In genomic region chr13:34187571-34187970, GRCm38 (mm10) we compare ENCODE assay signal across 8 mouse cellular contexts. TPM values are rescaled to one million over a fixed set of nuclear protein-coding genes. Genes with fewer than 3 reads are reported as not detected.
DNase-seq lines count a peak whose midpoint lies in the region; ATAC-seq and TF ChIP-seq lines count a peak whose summit lies in the region.

No protein-coding gene starts in this region.

- H3K36me3 ChIP-seq in intestine, embryonic 16.5 days (ENCODE audit: control insufficient read depth, insufficient read depth, low read length), result no peaks in the 10 kb centered on the region
- peaks cover 60% of the 10 kb centered on the region for H3K36me3 ChIP-seq in midbrain, embryonic 12.5 days
- H3K36me3 ChIP-seq in small intestine, adult 2 months (ENCODE audit: control insufficient read depth, insufficient read depth, low read length), result peaks cover 10% of the 10 kb centered on the region

- H3K27ac ChIP-seq in cortical plate, adult 2 months (ENCODE audit: insufficient read depth, low read length), result no peak overlapping the region
- no peak overlapping the region for H3K27ac ChIP-seq in intestine, embryonic 16.5 days (ENCODE audit: low read length)
- H3K27ac ChIP-seq in midbrain, embryonic 12.5 days (replicated peaks), result no peak overlapping the region
- H3K27ac ChIP-seq in small intestine, adult 2 months (ENCODE audit: insufficient read depth, low read depth, low read length), result no peak overlapping the region

- no peaks in the 10 kb centered on the region for H3K9me3 ChIP-seq in intestine, embryonic 16.5 days (ENCODE audit: control insufficient read depth, low read length)
- no peaks in the 10 kb centered on the region for H3K9me3 ChIP-seq in midbrain, embryonic 12.5 days

- peak; percentile 93 for TF ChIP-seq CTCF in cortical plate, adult 2 months (IDR thresholded peaks at IDR 0.05; ENCODE audit: extremely low read depth, insufficient read depth, low read length)
- TF ChIP-seq CTCF in small intestine, adult 2 months (IDR thresholded peaks at IDR 0.05; ENCODE audit: extremely low read depth, insufficient read length, insufficient replicate concordance, low read depth, low read length), result peak; percentile 74; the same call in 1 of the 2 replicates

- peak; percentile 72 for DNase-seq in urinary bladder, postnatal 14 days (ENCODE audit: low spot score)
- no peak for DNase-seq in urinary bladder, postnatal 10 days (ENCODE audit: low spot score)
- peak; percentile 39 for DNase-seq in gastrocnemius, postnatal 25 days
- peak; percentile 68 to 82 for DNase-seq in left cerebral cortex, postnatal 25 days (ENCODE audit: low spot score in 2 of 2)

- TF ChIP-seq POLR2A in cortical plate, adult 2 months (IDR thresholded peaks at IDR 0.05; ENCODE audit: extremely low read depth, insufficient read depth, low read length), result no peak
- no peak for TF ChIP-seq POLR2A in small intestine, adult 2 months (IDR thresholded peaks at IDR 0.05; ENCODE audit: low read depth, low read length)

- no peak overlapping the region for H3K4me3 ChIP-seq in cortical plate, adult 2 months (ENCODE audit: insufficient read depth, low read length)
- H3K4me3 ChIP-seq in intestine, embryonic 16.5 days (ENCODE audit: low read length), result no peak overlapping the region
- no peak overlapping the region for H3K4me3 ChIP-seq in midbrain, embryonic 12.5 days
- no peak overlapping the region for H3K4me3 ChIP-seq in small intestine, adult 2 months (ENCODE audit: low read depth, low read length)

- peak; percentile 77; the same call in 1 of the 2 replicates for ATAC-seq in intestine, embryonic 16.5 days
- peak; percentile 82 for ATAC-seq in midbrain, embryonic 12.5 days (ENCODE audit: low FRiP score, low read depth)

- H3K9ac ChIP-seq in intestine, embryonic 16.5 days (ENCODE audit: low read depth, low read length), result no peak overlapping the region
- no peak overlapping the region for H3K9ac ChIP-seq in midbrain, embryonic 12.5 days (replicated peaks)

- WGBS in intestine, embryonic 16.5 days, result 12% methylated on average over 5 of the region's 5 CpGs
- 21% methylated on average over 5 of the region's 5 CpGs for WGBS in midbrain, embryonic 12.5 days
- WGBS in small intestine, adult 2 months, result 7% methylated on average over 5 of the region's 5 CpGs

- no peaks in the 10 kb centered on the region for H3K4me1 ChIP-seq in cortical plate, adult 2 months (ENCODE audit: control insufficient read depth, insufficient read depth, low read length)
- H3K4me1 ChIP-seq in intestine, embryonic 16.5 days (ENCODE audit: control insufficient read depth, insufficient read depth, low read length), result no peaks in the 10 kb centered on the region
- H3K4me1 ChIP-seq in midbrain, embryonic 12.5 days, result peaks cover 3% of the 10 kb centered on the region; the same call in 1 of the 2 replicates
- peaks cover 7% of the 10 kb centered on the region; the same call in 1 of the 2 replicates for H3K4me1 ChIP-seq in small intestine, adult 2 months (ENCODE audit: control insufficient read depth, insufficient read depth, insufficient read length, low read length)

- no peaks in the 10 kb centered on the region for H3K27me3 ChIP-seq in intestine, embryonic 16.5 days (replicated peaks; ENCODE audit: control insufficient read depth, insufficient read depth, low read length)
- no peaks in the 10 kb centered on the region for H3K27me3 ChIP-seq in midbrain, embryonic 12.5 days
- no peaks in the 10 kb centered on the region for H3K27me3 ChIP-seq in small intestine, adult 2 months (ENCODE audit: control insufficient read depth, insufficient read depth, low read length)

- no peak overlapping the region for H3K4me2 ChIP-seq in intestine, embryonic 16.5 days (ENCODE audit: low read depth, low read length)
- H3K4me2 ChIP-seq in midbrain, embryonic 12.5 days (replicated peaks), result no peak overlapping the region

- intact Hi-C loops in left cerebral cortex, postnatal 25 days (cut with DNase I), result loop anchor here (1.0 to 5.0 kb wide), 2 partner anchors 449 to 685 kb away; no protein-coding TSS in a partner anchor

RNA-seq across cellular contexts. Expression of gene Psmg4, which starts 24.8 kb away (rescaled TPM):
- polyA plus RNA-seq in cortical plate, adult 2 months (2012; rRNA removed), result 37.3 and 42.2 TPM in 2 replicates
- total RNA-seq in gastrocnemius, postnatal 25 days (2021), result 10 to 100 TPM; 15.9 to 16.2 TPM
- 66.7 and 67.2 TPM in 2 replicates for polyA plus RNA-seq in intestine, embryonic 16.5 days (2015; fragmentation: Nextera tagmentation; extraction: Ambion mirVana)
- 10 to 100 TPM; 18.7 to 21.7 TPM for total RNA-seq in left cerebral cortex, postnatal 25 days (2021)
- 109 and 118 TPM in 2 replicates for polyA plus RNA-seq in midbrain, embryonic 12.5 days (2016; fragmentation: Nextera tagmentation; extraction: Ambion mirVana)
- 98.7 and 102 TPM in 2 replicates for polyA plus RNA-seq in small intestine, adult 2 months (2012; rRNA removed)

RNA-seq across cellular contexts. Expression of gene Tubb2b, which starts 57.3 kb away (rescaled TPM):
- 264 and 334 TPM in 2 replicates for polyA plus RNA-seq in cortical plate, adult 2 months (2012; rRNA removed)
- total RNA-seq in gastrocnemius, postnatal 25 days (2021), result 1 to 10 TPM; 2.3 to 3.6 TPM
- polyA plus RNA-seq in intestine, embryonic 16.5 days (2015; fragmentation: Nextera tagmentation; extraction: Ambion mirVana), result 30.4 and 36.0 TPM in 2 replicates
- 100 to 1,000 TPM; 207 to 213 TPM for total RNA-seq in left cerebral cortex, postnatal 25 days (2021)
- polyA plus RNA-seq in midbrain, embryonic 12.5 days (2016; fragmentation: Nextera tagmentation; extraction: Ambion mirVana), result 380 and 432 TPM in 2 replicates
- 9.3 and 12.6 TPM in 2 replicates for polyA plus RNA-seq in small intestine, adult 2 months (2012; rRNA removed)
